Mouse (Mus musculus) stomach, embryonic 16.5 days (tissue): Measurements from ENCODE around the gene Ifi44. TPM values are rescaled to one million over a fixed set of nuclear protein-coding genes. Genes with fewer than 3 reads are reported as not detected.

Source experiments
- polyA plus RNA-seq: library from polyadenylated mRNA; unstranded; fragments of >200 nt; fragmentation: Nextera tagmentation; extraction: Ambion mirVana; gene quantifications from 2 replicates; pipeline ENCODE4 v1.2.1, GENCODE M21; 2015

Ifi44 gene
- polyA plus RNA-seq, 1 experiment from 2014 or later: 0.39 TPM

Other genes starting within 250 kb of the Ifi44 start
- not detected in 2 replicates for gene Ifi44l, start 12.9 kb upstream of the Ifi44 start, polyA plus RNA-seq
- 1.7 and 1.9 TPM in 2 replicates for gene Ptgfr, start 87.7 kb upstream of the Ifi44 start, polyA plus RNA-seq